Mouse (Mus musculus) CH12.LX (cell line): Measurements from ENCODE around the gene Ralb. TPM values are rescaled to one million over a fixed set of nuclear protein-coding genes. Genes with fewer than 3 reads are reported as not detected.

Experiments used
- DNase-seq: peaks from one replicate; pipeline ENCODE4 v3.0.0-alpha.2; 2013; ENCODE audit errors: extremely low read depth
- H3K27ac ChIP-seq: 2 replicates; pipeline ENCODE4 v1.5.1; 2012; ENCODE audit warnings: low read depth, mild to moderate bottlenecking, control low read depth, moderate library complexity; ENCODE audit not compliant: insufficient read depth
- H3K27me3 ChIP-seq: replicated peaks from 2 replicates; pipeline ENCODE3; 2012; ENCODE audit warnings: inconsistent platforms
- H3K36me3 ChIP-seq, 2 experiments: replicated peaks in 1 of 2; 2 replicates each; pipeline versions ENCODE3 to v1.6.1; 2012; ENCODE audit warnings: inconsistent platforms in 1 of 2, low read length in 1 of 2, mild to moderate bottlenecking in 1 of 2, mixed read lengths in 1 of 2, moderate library complexity in 1 of 2; ENCODE audit not compliant: control insufficient read depth in 1 of 2, insufficient read depth in 1 of 2
- H3K4me1 ChIP-seq, 2 experiments: 2 replicates each; pipeline ENCODE4 v1.6.1; 2012; ENCODE audit warnings: inconsistent platforms in 1 of 2, moderate library complexity in 1 of 2; ENCODE audit not compliant: insufficient read depth in 2 of 2, control insufficient read depth in 1 of 2
- H3K4me2 ChIP-seq: 2 replicates; pipeline ENCODE4 v1.6.1; 2012; ENCODE audit warnings: low read depth, mild to moderate bottlenecking, control low read depth; ENCODE audit not compliant: poor library complexity, insufficient read depth, severe bottlenecking
- H3K4me3 ChIP-seq, 3 experiments: fragments of 150-350 bp in 1 of 3; sonication (generic) in 1 of 3; replicated peaks in 1 of 3; 2 replicates each; pipeline versions ENCODE3 to v1.5.1; 2011 to 2012; ENCODE audit warnings: low read depth in 2 of 3, low read length in 2 of 3, mild to moderate bottlenecking in 2 of 3, moderate library complexity in 2 of 3, control low read depth in 1 of 3, improper control_type of control experiment in 1 of 3, inconsistent platforms in 1 of 3, mixed read lengths in 1 of 3; ENCODE audit not compliant: poor library complexity in 1 of 3
- H3K79me2 ChIP-seq: replicated peaks from 2 replicates; pipeline ENCODE4 v1.6.1; 2012; ENCODE audit warnings: mild to moderate bottlenecking, moderate library complexity; ENCODE audit not compliant: control insufficient read depth, poor library complexity, insufficient read depth, severe bottlenecking; ENCODE audit errors: extremely low read depth
- H3K9ac ChIP-seq: 2 replicates; pipeline ENCODE4 v1.6.1; 2012; ENCODE audit warnings: low read depth, mild to moderate bottlenecking, control low read depth, moderate library complexity; ENCODE audit not compliant: insufficient read depth
- H3K9me3 ChIP-seq: replicated peaks from 2 replicates; pipeline ENCODE3; 2012; ENCODE audit warnings: low read length, inconsistent platforms, mixed read lengths
- CTCF ChIP-seq, 2 experiments: IDR thresholded peaks in 1 of 2; conservative IDR thresholded peaks in 1 of 2; 2 replicates each; pipeline ENCODE4 v1.5.1; 2011 to 2012; ENCODE audit warnings: low read depth in 2 of 2, low read length in 2 of 2, improper control_type of control experiment in 1 of 2, inconsistent platforms in 1 of 2, mild to moderate bottlenecking in 1 of 2, moderate library complexity in 1 of 2
- ELF1 ChIP-seq: IDR thresholded peaks from 2 replicates; pipeline ENCODE4 v1.6.1; 2014; ENCODE audit warnings: low read depth, mild to moderate bottlenecking, inconsistent platforms, low read length, improper control_type of control experiment
- ETS1 ChIP-seq: conservative IDR thresholded peaks from 2 replicates; pipeline ENCODE4 v1.6.1; 2012; ENCODE audit warnings: low read depth, mild to moderate bottlenecking, inconsistent platforms, low read length, improper control_type of control experiment, moderate library complexity
- GABPA ChIP-seq: IDR thresholded peaks from 2 replicates; pipeline ENCODE4 v1.6.1; 2012; ENCODE audit warnings: low read depth, low read length, improper control_type of control experiment, inconsistent platforms; ENCODE audit not compliant: insufficient replicate concordance
- HCFC1 ChIP-seq: IDR thresholded peaks from 2 replicates; pipeline ENCODE4 v1.6.1; 2012; ENCODE audit warnings: low read depth, mild to moderate bottlenecking, inconsistent platforms, low read length, improper control_type of control experiment
- IRF4 ChIP-seq: IDR thresholded peaks from 2 replicates; pipeline ENCODE4 v1.6.1; 2014; ENCODE audit warnings: low read depth, mild to moderate bottlenecking, inconsistent platforms, low read length, improper control_type of control experiment
- JUND ChIP-seq: conservative IDR thresholded peaks from 2 replicates; pipeline ENCODE4 v1.6.1; 2011; ENCODE audit warnings: low read depth, low read length, improper control_type of control experiment
- KAT2A ChIP-seq: IDR thresholded peaks from 2 replicates; pipeline ENCODE4 v1.6.1; 2012; ENCODE audit warnings: low read length, improper control_type of control experiment, inconsistent platforms; ENCODE audit not compliant: insufficient replicate concordance
- MAX ChIP-seq: IDR thresholded peaks from 2 replicates; pipeline ENCODE4 v1.6.1; 2011; ENCODE audit warnings: low read length, improper control_type of control experiment
- PAX5 ChIP-seq: IDR thresholded peaks from 2 replicates; pipeline ENCODE4 v1.6.1; 2012; ENCODE audit warnings: low read length, inconsistent platforms, mixed read lengths
- POLR2A ChIP-seq: IDR thresholded peaks from 2 replicates; pipeline ENCODE4 v1.6.1; 2011; ENCODE audit warnings: low read depth, mild to moderate bottlenecking, improper control_type of control experiment, low read length
- POLR2AphosphoS2 ChIP-seq: IDR thresholded peaks from 2 replicates; pipeline ENCODE4 v1.6.1; 2011; ENCODE audit warnings: low read depth, low read length, improper control_type of control experiment
- RAD21 ChIP-seq: IDR thresholded peaks from 2 replicates; pipeline ENCODE4 v1.6.1; 2011; ENCODE audit warnings: low read depth, mild to moderate bottlenecking, low read length, improper control_type of control experiment, moderate library complexity
- RCOR1 ChIP-seq: conservative IDR thresholded peaks from 2 replicates; pipeline ENCODE4 v1.6.1; 2012; ENCODE audit warnings: low read depth, mild to moderate bottlenecking, inconsistent platforms, low read length, improper control_type of control experiment
- SIN3A ChIP-seq: IDR thresholded peaks from 2 replicates; pipeline ENCODE4 v1.6.1; 2012; ENCODE audit warnings: low read length, improper control_type of control experiment, inconsistent platforms
- TCF12 ChIP-seq: IDR thresholded peaks from 2 replicates; pipeline ENCODE4 v1.6.1; 2014; ENCODE audit warnings: low read depth, mild to moderate bottlenecking, inconsistent platforms, low read length, improper control_type of control experiment
- USF2 ChIP-seq: conservative IDR thresholded peaks from 2 replicates; pipeline ENCODE4 v1.6.1; 2011; ENCODE audit warnings: low read depth, low read length, improper control_type of control experiment
- ZKSCAN1 ChIP-seq: IDR thresholded peaks from 2 replicates; pipeline ENCODE4 v1.6.1; 2012; ENCODE audit warnings: low read depth, inconsistent platforms, low read length, improper control_type of control experiment, borderline replicate concordance
- ZMIZ1 ChIP-seq: IDR thresholded peaks from 2 replicates; pipeline ENCODE4 v1.6.1; 2012; ENCODE audit warnings: low read depth, mild to moderate bottlenecking, inconsistent platforms, low read length, improper control_type of control experiment
- ZNF384 ChIP-seq: IDR thresholded peaks from 2 replicates; pipeline ENCODE4 v1.6.1; 2012; ENCODE audit warnings: low read depth, low read length, improper control_type of control experiment, inconsistent platforms
- dilution Hi-C: fragments of 300-500 bp; cut with MboI; formaldehyde crosslinking; loops from 2 replicates; pipeline ENCODE4 v1.14.3; 2020; ENCODE audit warnings: low sequenced_read_pairs; ENCODE audit not compliant: extremely low pct_unique_long_range_greater_than_20kb, extremely low pct_ligation_motif_present
- in situ Hi-C: fragments of 300-500 bp; cut with MboI; formaldehyde crosslinking; loops from 3 replicates; pipeline ENCODE4 v1.14.3; 2019; ENCODE audit warnings: low sequenced_read_pairs, low pct_ligation_motif_present, low pct_unique_long_range_greater_than_20kb, mixed read lengths
- polyA plus RNA-seq: library from polyadenylated mRNA; unstranded; fragments of >175 nt; gene quantifications from 2 replicates; pipeline ENCODE4 v1.2.1, GENCODE M21; 2012; ENCODE audit warnings: low read depth; ENCODE audit not compliant: insufficient read length
- total RNA-seq, 2 experiments: library from RNA; depleted of rRNA; stranded (reverse); fragments of 300-350 nt in 1 of 2; fragments of >200 nt in 1 of 2; gene quantifications; 2 replicates each; pipeline ENCODE4 v1.2.3; 2012 to 2014

Ralb gene
- total and polyA plus RNA-seq, 3 experiments: 18.2 to 28.7 (median 22.9) TPM

GRCm38 (mm10) chr1:119536122-119536521, 31.5 kb upstream of the Ralb start:
- H3K79me2 ChIP-seq: no peaks in the 10 kb centered on the region
- no peaks in the 10 kb centered on the region for H3K9me3 ChIP-seq
- TF ChIP-seq HCFC1 (no peak), USF2 (no peak)
- H3K4me3 ChIP-seq: no peak overlapping the region
- H3K4me2 ChIP-seq: no peak overlapping the region
- H3K36me3 ChIP-seq: no peaks in the 10 kb centered on the region
- peaks cover 0 to 5% of the 10 kb centered on the region in 2 experiments; a peak in 1 of 4 replicates for H3K4me1 ChIP-seq
- H3K9ac ChIP-seq: no peak overlapping the region
- H3K27me3 ChIP-seq: no peaks in the 10 kb centered on the region
- DNase-seq: no peak
- in situ Hi-C loops: no loop called here
- H3K27ac ChIP-seq: no peak overlapping the region
- dilution Hi-C loops: no loop called here

- peaks cover 0 to 3% of the 10 kb centered on the region in 2 experiments for H3K36me3 ChIP-seq
- H3K4me1 ChIP-seq: peaks cover 0 to 4% of the 10 kb centered on the region in 2 experiments; a peak in 1 of 4 replicates
- dilution Hi-C loops: no loop called here
- H3K4me2 ChIP-seq: no peak overlapping the region
- no peak overlapping the region for H3K27ac ChIP-seq
- no peak overlapping the region for H3K4me3 ChIP-seq
- no peak overlapping the region for H3K9ac ChIP-seq
- no peak for DNase-seq
- H3K9me3 ChIP-seq: no peaks in the 10 kb centered on the region
- TF ChIP-seq KAT2A (no peak), MAX (no peak), POLR2A (no peak), SIN3A (no peak), ETS1 (no peak), ZNF384 (no peak), GABPA (no peak), PAX5 (no peak), ZMIZ1 (no peak), ZKSCAN1 (no peak), POLR2AphosphoS2 (no peak), RCOR1 (no peak), IRF4 (no peak), ELF1 (no peak), JUND (no peak), HCFC1 (no peak), CTCF (conservative IDR thresholded peaks at IDR 0.05 in 1 of 2, IDR thresholded peaks at IDR 0.05 in 1 of 2; ENCODE audit: low read depth in 2 of 2, low read length in 2 of 2) (no peak), RAD21 (no peak), TCF12 (no peak)
- TF ChIP-seq, all 38 proteins: peak for 0
- no peaks in the 10 kb centered on the region for H3K79me2 ChIP-seq
- H3K27me3 ChIP-seq: no peaks in the 10 kb centered on the region
- in situ Hi-C loops: no loop called here
These were observed 29.7 kb upstream of the Ralb start for GRCm38 (mm10) chr1:119534341-119534740.
